In genomic region chr9:20868448-20869001, GRCm38 (mm10) we compare ENCODE assay signal across 8 mouse cellular contexts. TPM values are rescaled to one million over a fixed set of nuclear protein-coding genes. Genes with fewer than 3 reads are reported as not detected.
A peak's percentile ranks its signal among the peaks of the same experiment; 100 is the strongest.
DNase-seq lines count a peak whose midpoint lies in the region; ATAC-seq and TF ChIP-seq lines count a peak whose summit lies in the region.

Gene A230050P20Rik, plus strand, starts transcription at chr9:20868642.

- H3K27me3 ChIP-seq in erythroblast, embryonic 14.5 days (ENCODE audit: control insufficient read depth): peaks cover 33% of the 10 kb centered on the region
- peaks cover 33% of the 10 kb centered on the region for H3K27me3 ChIP-seq in forebrain, embryonic 16.5 days (replicated peaks; ENCODE audit: control insufficient read depth, insufficient read depth, low read length)
- H3K27me3 ChIP-seq in hindbrain, embryonic 14.5 days (ENCODE audit: control insufficient read depth, insufficient read depth, low read length): peaks cover 47% of the 10 kb centered on the region

- peak within 1 kb of the TSS; percentile 61 for H3K4me3 ChIP-seq in erythroblast, embryonic 14.5 days (replicated peaks)
- peak within 1 kb of the TSS; percentile 83 for H3K4me3 ChIP-seq in bone marrow macrophage, adult 2 months (ENCODE audit: insufficient read depth, low read length)
- peak within 1 kb of the TSS; percentile 42 for H3K4me3 ChIP-seq in forebrain, embryonic 16.5 days (replicated peaks; ENCODE audit: low read length)
- H3K4me3 ChIP-seq in hindbrain, embryonic 14.5 days (replicated peaks; ENCODE audit: low read length): peak within 1 kb of the TSS; percentile 29
- H3K4me3 ChIP-seq in left cerebral cortex, adult 2 months: peak within 1 kb of the TSS; percentile 61

- intact Hi-C loops in left cerebral cortex, adult 2 months (cut with DNase I): no loop called here

- DNase-seq in hindbrain, embryonic 14.5 days (ENCODE audit: low spot score): no peak
- DNase-seq in left cerebral cortex, adult 2 months (ENCODE audit: extremely low spot score in 1 of 2, low spot score in 2 of 2): peak; percentile 78 to 82
- DNase-seq in lung, postnatal 36 days: peak; percentile 66
- peak; percentile 83 for DNase-seq in right cerebral cortex, postnatal 25 days

- no peaks in the 10 kb centered on the region for H3K9me3 ChIP-seq in erythroblast, embryonic 14.5 days (ENCODE audit: control insufficient read depth, low read length)
- H3K9me3 ChIP-seq in forebrain, embryonic 16.5 days (ENCODE audit: control insufficient read depth, low read length): no peaks in the 10 kb centered on the region
- H3K9me3 ChIP-seq in hindbrain, embryonic 14.5 days (ENCODE audit: control insufficient read depth, low read length): no peaks in the 10 kb centered on the region

- no peak for ATAC-seq in erythroblast, adult 5-6 weeks (replicated peaks; ENCODE audit: low FRiP score, poor library complexity, severe bottlenecking)
- ATAC-seq in forebrain, embryonic 16.5 days: peak; percentile 50; the same call in 1 of the 2 replicates
- ATAC-seq in hindbrain, embryonic 14.5 days (ENCODE audit: low FRiP score): 0 out of 2 replicates have a peak, but pooled peaks have one; percentile 25

- no peak for TF ChIP-seq POLR2A in bone marrow macrophage, adult 2 months (IDR thresholded peaks at IDR 0.05; ENCODE audit: borderline replicate concordance, low read depth, low read length)

- peak within 1 kb of the TSS; percentile 41 for H3K9ac ChIP-seq in forebrain, embryonic 16.5 days (replicated peaks; ENCODE audit: low read depth, low read length)
- peak within 1 kb of the TSS; percentile 36; the same call in 1 of the 2 replicates for H3K9ac ChIP-seq in hindbrain, embryonic 14.5 days

- peak within 1 kb of the TSS; percentile 0; the same call in 1 of the 2 replicates for H3K27ac ChIP-seq in bone marrow macrophage, adult 2 months (ENCODE audit: insufficient read depth, low read depth, low read length)
- no peak within 1 kb of the TSS for H3K27ac ChIP-seq in forebrain, embryonic 16.5 days (ENCODE audit: low read length)
- no peak within 1 kb of the TSS for H3K27ac ChIP-seq in hindbrain, embryonic 14.5 days
- H3K27ac ChIP-seq in left cerebral cortex, adult 2 months: peak within 1 kb of the TSS; percentile 90

- H3K36me3 ChIP-seq in erythroblast, embryonic 14.5 days (ENCODE audit: control insufficient read depth): peaks cover 7% of the 10 kb centered on the region; the same call in 1 of the 2 replicates
- no peaks in the 10 kb centered on the region for H3K36me3 ChIP-seq in forebrain, embryonic 16.5 days (ENCODE audit: control insufficient read depth, insufficient read depth)
- no peaks in the 10 kb centered on the region for H3K36me3 ChIP-seq in hindbrain, embryonic 14.5 days (replicated peaks; ENCODE audit: control insufficient read depth, insufficient read depth)

- no peak for TF ChIP-seq CTCF in bone marrow macrophage, adult 2 months (IDR thresholded peaks at IDR 0.05; ENCODE audit: low read depth, low read length)
- TF ChIP-seq CTCF in left cerebral cortex, adult 2 months (IDR thresholded peaks at IDR 0.05): no peak

- peaks cover 15% of the 10 kb centered on the region for H3K4me1 ChIP-seq in erythroblast, embryonic 14.5 days (ENCODE audit: control insufficient read depth)
- H3K4me1 ChIP-seq in bone marrow macrophage, adult 2 months (ENCODE audit: control insufficient read depth, insufficient read depth, low read length): 0 out of 2 replicates have a peak, but pooled peaks cover 2% of the 10 kb centered on the region
- H3K4me1 ChIP-seq in forebrain, embryonic 16.5 days (replicated peaks; ENCODE audit: control insufficient read depth, insufficient read depth, low read length): no peaks in the 10 kb centered on the region
- H3K4me1 ChIP-seq in hindbrain, embryonic 14.5 days (replicated peaks; ENCODE audit: control insufficient read depth, insufficient read depth, low read length): no peaks in the 10 kb centered on the region

- peak within 1 kb of the TSS; percentile 45 for H3K4me2 ChIP-seq in forebrain, embryonic 16.5 days (ENCODE audit: low read length)
- H3K4me2 ChIP-seq in hindbrain, embryonic 14.5 days (replicated peaks): peak within 1 kb of the TSS; percentile 42

- whole genome bisulfite sequencing in forebrain, embryonic 16.5 days: 9% methylated on average over 52 of the region's 53 CpGs
- WGBS in hindbrain, embryonic 14.5 days: 14% methylated on average over 41 of the region's 53 CpGs

RNA-seq across cellular contexts. Expression of gene A230050P20Rik, which starts in this region (rescaled TPM):
- polyA plus RNA-seq in erythroblast, embryonic 14.5 days (2012): 0.29 and 0.57 TPM in 2 replicates
- 1.3 and 1.5 TPM in 2 replicates for total RNA-seq in erythroblast, adult 5-6 weeks (2015; ENCODE audit: low replicate concordance)
- total RNA-seq in erythroblast, adult 5-6 weeks (2017; ENCODE audit: low replicate concordance): 1.4 and 4.9 TPM in 2 replicates
- polyA plus RNA-seq in bone marrow macrophage, adult 2 months (2012; ENCODE audit: insufficient read depth, insufficient read length, missing spikeins): 19.9 and 23.5 TPM in 2 replicates
- polyA plus RNA-seq in forebrain, embryonic 16.5 days (2015; fragmentation: Nextera tagmentation; extraction: Ambion mirVana): 4.6 and 8.8 TPM in 2 replicates
- 5.8 and 6.9 TPM in 2 replicates for polyA plus RNA-seq in hindbrain, embryonic 14.5 days (2014; fragmentation: Nextera tagmentation; extraction: Ambion mirVana)
- 10 to 100 TPM; 84.3 to 88.2 TPM for total RNA-seq in left cerebral cortex, adult 2 months (2021)

Comparison
In these comparisons a context has a peak if more than half of its experiments do, and no peak if none do; other contexts are left out.
1. RNA of gene A230050P20Rik (total RNA-seq): 84.3 to 88.2 TPM in left cerebral cortex, adult 2 months; 1.3 to 4.9 TPM in erythroblast, adult 5-6 weeks; every median in the first group is over 10 times any median in the second.
2. H3K4me3 ChIP-seq: peak in every context shown above with its lines; median percentile 83 in bone marrow macrophage, adult 2 months; 61 in erythroblast, embryonic 14.5 days; 61 in left cerebral cortex, adult 2 months; 42 in forebrain, embryonic 16.5 days; 29 in hindbrain, embryonic 14.5 days.
3. H3K27ac ChIP-seq: peak in bone marrow macrophage, adult 2 months (single experiment) and left cerebral cortex, adult 2 months (single experiment); none in forebrain, embryonic 16.5 days (single experiment) and hindbrain, embryonic 14.5 days (single experiment).